Mouse (Mus musculus) spleen, adult 10 weeks (tissue): ENCODE data around the gene F13b. TPM values are rescaled to one million over a fixed set of nuclear protein-coding genes. Genes with fewer than 3 reads are reported as not detected.

Experiments used
- polyA plus RNA-seq: library from polyadenylated mRNA; stranded (reverse); fragments of 350-450 nt; fragmentation: Illumina TruSeq; extraction: RNeasy Lipid Tissue Mini Kit (QIAGEN cat#74804); gene quantifications from one replicate; pipeline ENCODE4 v1.2.3, GENCODE M21; 2015; ENCODE audit warnings: low replicate concordance; ENCODE audit not compliant: insufficient read depth

Gene F13b
- polyA plus RNA-seq = not detected

GRCm38 (mm10) chr1:139501258-139501752 is at the start of gene F13b:
Gene F13b (plus strand): TSS chr1:139501702.

GRCm38 (mm10) chr1:139454340-139455225 is 46.9 kb upstream of the F13b start, which contains the start of gene Aspm:
Gene Aspm (plus strand): TSS chr1:139454772.

GRCm38 (mm10) chr1:139560024-139560423 is 58.5 kb downstream of the F13b start, which contains the start of gene Cfhr1:
Gene Cfhr1 (minus strand): TSS chr1:139560272.

Other genes with a start within 250 kb of the F13b start
- gene Crb1, start 124.6 kb upstream of the F13b start, polyA plus RNA-seq = not detected
- 15.0 TPM for gene Zbtb41, start 79.4 kb upstream of the F13b start, polyA plus RNA-seq
- 4.4 TPM for gene Aspm, start 46.9 kb upstream of the F13b start, polyA plus RNA-seq
- gene Cfhr1, start 58.6 kb downstream of the F13b start, polyA plus RNA-seq = not detected